Mouse (Mus musculus): ENCODE measurements around the gene Olfr693. TPM values are rescaled to one million over a fixed set of nuclear protein-coding genes. Genes with fewer than 3 reads are reported as not detected.

The Olfr693 gene
- polyA plus RNA-seq, 1 experiment: 0.19 TPM

- Histone ChIP-seq H3K4me1 (ENCODE audit: control insufficient read depth, insufficient read depth, low read length) (no peaks in the 10 kb centered on the region), H3K27ac (ENCODE audit: control insufficient read depth, insufficient read depth, low read depth, low read length) (no peak overlapping the region), H3K27me3 (ENCODE audit: control insufficient read depth, insufficient read depth, low read length) (no peaks in the 10 kb centered on the region), H3K36me3 (ENCODE audit: control insufficient read depth, insufficient read depth, low read length) (no peaks in the 10 kb centered on the region), H3K4me3 (ENCODE audit: control insufficient read depth, low read depth, low read length) (no peak overlapping the region)
- no peak for TF ChIP-seq CTCF (IDR thresholded peaks at IDR 0.05; ENCODE audit: control insufficient read depth, insufficient read depth, insufficient replicate concordance, low read depth, low read length)
- TF ChIP-seq POLR2A (IDR thresholded peaks at IDR 0.05; ENCODE audit: control insufficient read depth, low read depth, low read length): no peak
Measured at GRCm38 (mm10) chr7:106635560-106635959, 44.8 kb downstream of the Olfr693 start.

Other genes with a start within 250 kb of the Olfr693 start
- not detected in 2 replicates for gene Olfr694, start 11.2 kb upstream of the Olfr693 start, polyA plus RNA-seq (2012; rRNA removed)
- gene Olfr695, start 35.8 kb upstream of the Olfr693 start, polyA plus RNA-seq (2012; rRNA removed): not detected in 2 replicates
- 2.0 and 2.3 TPM in 2 replicates for gene Olfr697, start 61.9 kb upstream of the Olfr693 start, polyA plus RNA-seq (2012; rRNA removed)
- 0.11 TPM in 1 of 2 replicates, not detected in the other for gene Olfr698, start 74.8 kb upstream of the Olfr693 start, polyA plus RNA-seq (2012; rRNA removed)
- gene Olfr699, start 112.6 kb upstream of the Olfr693 start, polyA plus RNA-seq (2012; rRNA removed): 0.04 TPM in 1 of 2 replicates, not detected in the other
- gene Olfr700, start 128.2 kb upstream of the Olfr693 start, polyA plus RNA-seq (2012; rRNA removed): 0.44 and 0.57 TPM in 2 replicates
- 20.7 and 29.8 TPM in 2 replicates for gene Olfr701, start 133.5 kb upstream of the Olfr693 start, polyA plus RNA-seq (2012; rRNA removed)
- gene Olfr702, start 153.3 kb upstream of the Olfr693 start, polyA plus RNA-seq (2012; rRNA removed): not detected in 2 replicates
- gene Olfr703, start 162.8 kb upstream of the Olfr693 start, polyA plus RNA-seq (2012; rRNA removed): 0.20 and 0.58 TPM in 2 replicates
- gene Olfr704, start 182.6 kb upstream of the Olfr693 start, polyA plus RNA-seq (2012; rRNA removed): not detected in 2 replicates
- not detected in 2 replicates for gene Olfr705, start 196.3 kb upstream of the Olfr693 start, polyA plus RNA-seq (2012; rRNA removed)
- gene Olfr706, start 207.6 kb upstream of the Olfr693 start, polyA plus RNA-seq (2012; rRNA removed): not detected in 2 replicates
- gene Olfr707, start 220.7 kb upstream of the Olfr693 start, polyA plus RNA-seq (2012; rRNA removed): not detected in 2 replicates
- gene Olfr1532-ps1, start 227.4 kb upstream of the Olfr693 start, polyA plus RNA-seq (2012; rRNA removed): not detected in 2 replicates